Mouse (Mus musculus): ENCODE measurements around the gene Lama4. TPM values are rescaled to one million over a fixed set of nuclear protein-coding genes. Genes with fewer than 3 reads are reported as not detected.

The Lama4 gene
- polyA plus RNA-seq, 1 experiment from 2014 or later, result 21.6 TPM

- Histone ChIP-seq H3K27ac (no peak overlapping the region), H3K27me3 (ENCODE audit: control insufficient read depth, insufficient read depth, low read length) (no peaks in the 10 kb centered on the region; the same call in 1 of the 2 replicates), H3K4me1 (replicated peaks; ENCODE audit: control insufficient read depth, insufficient read depth, low read length) (peaks cover 8% of the 10 kb centered on the region), H3K9me3 (ENCODE audit: control insufficient read depth, low read length) (no peaks in the 10 kb centered on the region), H3K36me3 (replicated peaks; ENCODE audit: control insufficient read depth, insufficient read depth) (no peaks in the 10 kb centered on the region), H3K4me3 (replicated peaks; ENCODE audit: low read length) (no peak overlapping the region; the same call in 1 of the 2 replicates), H3K4me2 (replicated peaks) (peak overlapping the region; percentile 56), H3K9ac (no peak overlapping the region)
- WGBS, result 80% methylated on average over 10 of the region's 10 CpGs
- DNase-seq (ENCODE audit: low spot score) (no peak), ATAC-seq (ENCODE audit: low FRiP score) (no peak)
Observed at GRCm38 (mm10) chr10:38968326-38969072, 3.2 kb downstream of the Lama4 start.

GRCm38 (mm10) chr10:38969543-38969942 is 4.2 kb downstream of the Lama4 start:
- ATAC-seq (ENCODE audit: low FRiP score), result no peak
- H3K4me2 ChIP-seq (replicated peaks), result no peak overlapping the region; the same call in 1 of the 2 replicates
- WGBS, result 94% methylated on average over 2 of the region's 2 CpGs

GRCm38 (mm10) chr10:38969975-38970374 is 4.7 kb downstream of the Lama4 start:
- 86% methylated on average over 6 of the region's 6 CpGs for WGBS
- no peaks in the 10 kb centered on the region for H3K36me3 ChIP-seq (replicated peaks; ENCODE audit: control insufficient read depth, insufficient read depth)
- H3K9ac ChIP-seq, result no peak overlapping the region
- ATAC-seq (ENCODE audit: low FRiP score) (no peak), DNase-seq (ENCODE audit: low spot score) (no peak)
- no peak overlapping the region for H3K27ac ChIP-seq
- peaks cover 8% of the 10 kb centered on the region for H3K4me1 ChIP-seq (replicated peaks; ENCODE audit: control insufficient read depth, insufficient read depth, low read length)
- H3K4me2 ChIP-seq (replicated peaks), result no peak overlapping the region; the same call in 1 of the 2 replicates
- H3K27me3 ChIP-seq (ENCODE audit: control insufficient read depth, insufficient read depth, low read length), result no peaks in the 10 kb centered on the region; the same call in 1 of the 2 replicates
- no peak overlapping the region for H3K4me3 ChIP-seq (replicated peaks; ENCODE audit: low read length)
- H3K9me3 ChIP-seq (ENCODE audit: control insufficient read depth, low read length), result no peaks in the 10 kb centered on the region

More at GRCm38 (mm10) chr10:38969543-38969942, 4.2 kb downstream of the Lama4 start:
- Histone ChIP-seq H3K9me3 (ENCODE audit: control insufficient read depth, low read length) (no peaks in the 10 kb centered on the region), H3K27me3 (ENCODE audit: control insufficient read depth, insufficient read depth, low read length) (no peaks in the 10 kb centered on the region; the same call in 1 of the 2 replicates), H3K4me3 (replicated peaks; ENCODE audit: low read length) (no peak overlapping the region), H3K27ac (no peak overlapping the region), H3K9ac (no peak overlapping the region), H3K36me3 (replicated peaks; ENCODE audit: control insufficient read depth, insufficient read depth) (no peaks in the 10 kb centered on the region), H3K4me1 (replicated peaks; ENCODE audit: control insufficient read depth, insufficient read depth, low read length) (peaks cover 8% of the 10 kb centered on the region)
- DNase-seq (ENCODE audit: low spot score), result no peak

- no peaks in the 10 kb centered on the region for H3K9me3 ChIP-seq (ENCODE audit: control insufficient read depth, low read length)
- H3K27ac ChIP-seq, result no peak overlapping the region
- DNase-seq (ENCODE audit: low spot score), result no peak
- H3K4me3 ChIP-seq (replicated peaks; ENCODE audit: low read length), result no peak overlapping the region
- no peak overlapping the region for H3K9ac ChIP-seq
- H3K4me1 ChIP-seq (replicated peaks; ENCODE audit: control insufficient read depth, insufficient read depth, low read length), result no peaks in the 10 kb centered on the region
- WGBS, result 72% methylated on average over 7 of the region's 7 CpGs
- H3K36me3 ChIP-seq (replicated peaks; ENCODE audit: control insufficient read depth, insufficient read depth), result no peaks in the 10 kb centered on the region
- H3K4me2 ChIP-seq (replicated peaks), result no peak overlapping the region
- no peaks in the 10 kb centered on the region for H3K27me3 ChIP-seq (ENCODE audit: control insufficient read depth, insufficient read depth, low read length)
- no peak for ATAC-seq (ENCODE audit: low FRiP score)
Observed at GRCm38 (mm10) chr10:38972221-38972946, 7.1 kb downstream of the Lama4 start.

- Histone ChIP-seq H3K27ac (no peak overlapping the region), H3K4me2 (replicated peaks) (no peak overlapping the region), H3K9me3 (ENCODE audit: control insufficient read depth, low read length) (no peaks in the 10 kb centered on the region), H3K36me3 (replicated peaks; ENCODE audit: control insufficient read depth, insufficient read depth) (no peaks in the 10 kb centered on the region), H3K4me1 (replicated peaks; ENCODE audit: control insufficient read depth, insufficient read depth, low read length) (no peaks in the 10 kb centered on the region), H3K4me3 (replicated peaks; ENCODE audit: low read length) (no peak overlapping the region), H3K9ac (no peak overlapping the region), H3K27me3 (ENCODE audit: control insufficient read depth, insufficient read depth, low read length) (no peaks in the 10 kb centered on the region)
- DNase-seq (ENCODE audit: low spot score) (no peak), ATAC-seq (ENCODE audit: low FRiP score) (no peak)
- 57% methylated on average over 4 of the region's 4 CpGs for WGBS
Observed at GRCm38 (mm10) chr10:38973016-38973415, 7.7 kb downstream of the Lama4 start.

- Histone ChIP-seq H3K9ac (no peak overlapping the region), H3K4me1 (replicated peaks; ENCODE audit: control insufficient read depth, insufficient read depth, low read length) (no peaks in the 10 kb centered on the region), H3K27ac (no peak overlapping the region), H3K27me3 (ENCODE audit: control insufficient read depth, insufficient read depth, low read length) (no peaks in the 10 kb centered on the region), H3K4me2 (replicated peaks) (no peak overlapping the region), H3K9me3 (ENCODE audit: control insufficient read depth, low read length) (no peaks in the 10 kb centered on the region), H3K36me3 (replicated peaks; ENCODE audit: control insufficient read depth, insufficient read depth) (no peaks in the 10 kb centered on the region), H3K4me3 (replicated peaks; ENCODE audit: low read length) (no peak overlapping the region)
- no peak for DNase-seq (ENCODE audit: low spot score)
- WGBS, result 74% methylated on average over 1 of the region's 1 CpGs
- no peak for ATAC-seq (ENCODE audit: low FRiP score)
Observed at GRCm38 (mm10) chr10:38978195-38978594, 12.9 kb downstream of the Lama4 start.

GRCm38 (mm10) chr10:38979699-38980098 is 14.4 kb downstream of the Lama4 start:
- no peak overlapping the region for H3K27ac ChIP-seq
- H3K4me1 ChIP-seq (replicated peaks; ENCODE audit: control insufficient read depth, insufficient read depth, low read length), result no peaks in the 10 kb centered on the region
- H3K36me3 ChIP-seq (replicated peaks; ENCODE audit: control insufficient read depth, insufficient read depth), result no peaks in the 10 kb centered on the region
- WGBS, result 81% methylated on average over 5 of the region's 5 CpGs
- H3K9me3 ChIP-seq (ENCODE audit: control insufficient read depth, low read length), result no peaks in the 10 kb centered on the region
- DNase-seq (ENCODE audit: low spot score) (no peak), ATAC-seq (ENCODE audit: low FRiP score) (no peak)
- H3K4me2 ChIP-seq (replicated peaks), result no peak overlapping the region
- H3K4me3 ChIP-seq (replicated peaks; ENCODE audit: low read length), result no peak overlapping the region
- H3K9ac ChIP-seq, result no peak overlapping the region
- no peaks in the 10 kb centered on the region for H3K27me3 ChIP-seq (ENCODE audit: control insufficient read depth, insufficient read depth, low read length)

- H3K4me1 ChIP-seq (replicated peaks; ENCODE audit: control insufficient read depth, insufficient read depth, low read length), result no peaks in the 10 kb centered on the region
- no peak overlapping the region for H3K9ac ChIP-seq
- no peaks in the 10 kb centered on the region for H3K36me3 ChIP-seq (replicated peaks; ENCODE audit: control insufficient read depth, insufficient read depth)
- H3K9me3 ChIP-seq (ENCODE audit: control insufficient read depth, low read length), result no peaks in the 10 kb centered on the region
- 68% methylated on average over 3 of the region's 3 CpGs for WGBS
- ATAC-seq (ENCODE audit: low FRiP score), result no peak
- H3K27me3 ChIP-seq (ENCODE audit: control insufficient read depth, insufficient read depth, low read length), result no peaks in the 10 kb centered on the region
- no peak overlapping the region for H3K4me2 ChIP-seq (replicated peaks)
- H3K27ac ChIP-seq, result no peak overlapping the region
- DNase-seq (ENCODE audit: low spot score), result no peak
- H3K4me3 ChIP-seq (replicated peaks; ENCODE audit: low read length), result no peak overlapping the region
Observed at GRCm38 (mm10) chr10:38980980-38981379, 15.7 kb downstream of the Lama4 start.

GRCm38 (mm10) chr10:38984358-38985075 is 19.2 kb downstream of the Lama4 start:
- H3K4me3 ChIP-seq (replicated peaks; ENCODE audit: low read length), result no peak overlapping the region
- no peaks in the 10 kb centered on the region for H3K36me3 ChIP-seq (replicated peaks; ENCODE audit: control insufficient read depth, insufficient read depth)
- ATAC-seq (ENCODE audit: low FRiP score) (no peak), DNase-seq (ENCODE audit: low spot score) (no peak)
- no peak overlapping the region for H3K27ac ChIP-seq
- no peaks in the 10 kb centered on the region for H3K4me1 ChIP-seq (replicated peaks; ENCODE audit: control insufficient read depth, insufficient read depth, low read length)
- H3K9ac ChIP-seq, result no peak overlapping the region
- H3K27me3 ChIP-seq (ENCODE audit: control insufficient read depth, insufficient read depth, low read length), result no peaks in the 10 kb centered on the region
- no peak overlapping the region for H3K4me2 ChIP-seq (replicated peaks)
- 71% methylated on average over 4 of the region's 4 CpGs for whole genome bisulfite sequencing
- no peaks in the 10 kb centered on the region for H3K9me3 ChIP-seq (ENCODE audit: control insufficient read depth, low read length)
